ENCODE assay signal across 8 mouse cellular contexts in genomic region chr2:162922183-162922582, GRCm38 (mm10). TPM values are rescaled to one million over a fixed set of nuclear protein-coding genes. Genes with fewer than 3 reads are reported as not detected.
DNase-seq lines count a peak whose midpoint lies in the region; ATAC-seq and TF ChIP-seq lines count a peak whose summit lies in the region.

No protein-coding gene starts in this region.

- H3K9ac ChIP-seq in midbrain, embryonic 11.5 days (ENCODE audit: low read length): no peak overlapping the region
- H3K9ac ChIP-seq in midbrain, embryonic 16.5 days (ENCODE audit: low read depth, low read length): no peak overlapping the region
- no peak overlapping the region for H3K9ac ChIP-seq in lung, embryonic 14.5 days

- H3K36me3 ChIP-seq in midbrain, embryonic 11.5 days (ENCODE audit: control insufficient read depth, insufficient read depth, low read length): no peaks in the 10 kb centered on the region
- no peaks in the 10 kb centered on the region for H3K36me3 ChIP-seq in midbrain, embryonic 16.5 days (ENCODE audit: control insufficient read depth, insufficient read depth, low read length)
- H3K36me3 ChIP-seq in lung, embryonic 14.5 days (ENCODE audit: insufficient read depth): no peaks in the 10 kb centered on the region

- H3K9me3 ChIP-seq in midbrain, embryonic 11.5 days (ENCODE audit: control insufficient read depth, low read length): no peaks in the 10 kb centered on the region
- peaks cover 2% of the 10 kb centered on the region; the same call in 1 of the 2 replicates for H3K9me3 ChIP-seq in midbrain, embryonic 16.5 days (replicated peaks; ENCODE audit: control insufficient read depth, low read length, poor library complexity, severe bottlenecking)
- no peaks in the 10 kb centered on the region for H3K9me3 ChIP-seq in lung, embryonic 14.5 days (ENCODE audit: low read depth, low read length)

- ATAC-seq in midbrain, embryonic 11.5 days (ENCODE audit: low FRiP score): no peak
- ATAC-seq in midbrain, embryonic 16.5 days: no peak
- peak; percentile 81 to 84 for ATAC-seq in hematopoietic stem cell, adult 5-6 weeks (replicated peaks in 1 of 2; ENCODE audit: insufficient read depth in 1 of 2, low FRiP score in 2 of 2, low TSS enrichment in 1 of 2, low read depth in 1 of 2, poor library complexity in 2 of 2, severe bottlenecking in 2 of 2)
- no peak for ATAC-seq in lung, embryonic 14.5 days (ENCODE audit: insufficient read depth)

- no peak overlapping the region for H3K4me2 ChIP-seq in midbrain, embryonic 11.5 days
- H3K4me2 ChIP-seq in midbrain, embryonic 16.5 days (ENCODE audit: low read length): no peak overlapping the region
- H3K4me2 ChIP-seq in lung, embryonic 14.5 days: no peak overlapping the region

- WGBS in midbrain, embryonic 11.5 days: 15% methylated on average over 6 of the region's 6 CpGs
- 12% methylated on average over 6 of the region's 6 CpGs for WGBS in midbrain, embryonic 16.5 days
- 13% methylated on average over 6 of the region's 6 CpGs for WGBS in lung, embryonic 14.5 days

- H3K27me3 ChIP-seq in midbrain, embryonic 11.5 days (ENCODE audit: control insufficient read depth, insufficient read depth, low read length): no peaks in the 10 kb centered on the region
- H3K27me3 ChIP-seq in midbrain, embryonic 16.5 days (ENCODE audit: control insufficient read depth, insufficient read depth, low read depth, low read length): no peaks in the 10 kb centered on the region
- no peaks in the 10 kb centered on the region for H3K27me3 ChIP-seq in lung, embryonic 14.5 days (ENCODE audit: insufficient read depth, low read length)

- peak; percentile 47 to 64 for DNase-seq in cerebellum, adult 18-20 months
- DNase-seq in cerebellum, adult 11-12 months: no peak
- peak; percentile 96 for DNase-seq in midbrain, embryonic 11.5 days (ENCODE audit: low spot score, missing footprints)
- peak; percentile 81 for DNase-seq in brain, adult 2 months (ENCODE audit: low read depth, low spot score)
- peak; percentile 86 for DNase-seq in lung, embryonic 14.5 days
- DNase-seq in thymus, postnatal 14 days: peak; percentile 49

- H3K4me1 ChIP-seq in midbrain, embryonic 11.5 days (ENCODE audit: control insufficient read depth, insufficient read depth, low read length): no peaks in the 10 kb centered on the region
- H3K4me1 ChIP-seq in midbrain, embryonic 16.5 days (ENCODE audit: control insufficient read depth, insufficient read depth, low read length): no peaks in the 10 kb centered on the region
- no peaks in the 10 kb centered on the region for H3K4me1 ChIP-seq in lung, embryonic 14.5 days (ENCODE audit: insufficient read depth)

- H3K4me3 ChIP-seq in midbrain, embryonic 11.5 days (ENCODE audit: low read depth, low read length): no peak overlapping the region
- H3K4me3 ChIP-seq in midbrain, embryonic 16.5 days (ENCODE audit: low read depth, low read length): no peak overlapping the region
- H3K4me3 ChIP-seq in lung, embryonic 14.5 days (ENCODE audit: low read depth, low read length): no peak overlapping the region

- peak; percentile 85 for TF ChIP-seq CTCF in lung, embryonic 14.5 days (IDR thresholded peaks at IDR 0.05; ENCODE audit: low read depth)

- no peak overlapping the region for H3K27ac ChIP-seq in midbrain, embryonic 11.5 days (ENCODE audit: low read depth, low read length)
- no peak overlapping the region for H3K27ac ChIP-seq in midbrain, embryonic 16.5 days (ENCODE audit: low read length)
- no peak overlapping the region for H3K27ac ChIP-seq in lung, embryonic 14.5 days (ENCODE audit: low read depth)

RNA-seq across cellular contexts. Expression of gene Srsf6, which starts 9.1 kb away (rescaled TPM):
- polyA plus RNA-seq in midbrain, embryonic 11.5 days (2014; fragmentation: Nextera tagmentation; extraction: Ambion mirVana): 282 and 289 TPM in 2 replicates
- 118 and 137 TPM in 2 replicates for polyA plus RNA-seq in midbrain, embryonic 16.5 days (2015; fragmentation: Nextera tagmentation; extraction: Ambion mirVana)
- 272 and 354 TPM in 2 replicates for total RNA-seq in hematopoietic stem cell, adult 5-6 weeks (2017)
- polyA plus RNA-seq in lung, embryonic 14.5 days (2014; fragmentation: Nextera tagmentation; extraction: Ambion mirVana): 242 and 244 TPM in 2 replicates

RNA-seq across cellular contexts. Expression of gene L3mbtl1, which starts 21.1 kb away (rescaled TPM):
- 0.21 TPM in 1 of 2 replicates, not detected in the other for polyA plus RNA-seq in midbrain, embryonic 11.5 days (2014; fragmentation: Nextera tagmentation; extraction: Ambion mirVana)
- 4.6 and 8.3 TPM in 2 replicates for polyA plus RNA-seq in midbrain, embryonic 16.5 days (2015; fragmentation: Nextera tagmentation; extraction: Ambion mirVana)
- not detected in 2 replicates for total RNA-seq in hematopoietic stem cell, adult 5-6 weeks (2017)
- polyA plus RNA-seq in lung, embryonic 14.5 days (2014; fragmentation: Nextera tagmentation; extraction: Ambion mirVana): 0.21 TPM in 1 of 2 replicates, not detected in the other

Comparison
In these comparisons a context has a peak if more than half of its experiments do, and no peak if none do; other contexts are left out.
1. ATAC-seq: peak in hematopoietic stem cell, adult 5-6 weeks (2 of 2); none in midbrain, embryonic 11.5 days (single experiment), midbrain, embryonic 16.5 days (single experiment) and lung, embryonic 14.5 days (single experiment).